In genomic region chr8:9975898-9976611, GRCm38 (mm10) we compare ENCODE assay signal across 8 mouse cellular contexts. TPM values are rescaled to one million over a fixed set of nuclear protein-coding genes. Genes with fewer than 3 reads are reported as not detected.
A peak's percentile ranks its signal among the peaks of the same experiment; 100 is the strongest.
DNase-seq lines count a peak whose midpoint lies in the region; ATAC-seq lines count a peak whose summit lies in the region.

No protein-coding gene starts in this region.

- peaks cover 4% of the 10 kb centered on the region; the same call in 1 of the 2 replicates for H3K36me3 ChIP-seq in hindbrain, embryonic 11.5 days (ENCODE audit: control insufficient read depth, insufficient read depth, low read length)

- H3K4me3 ChIP-seq in hindbrain, embryonic 11.5 days (ENCODE audit: low read depth, low read length): peak overlapping the region; percentile 65

- peak overlapping the region; percentile 60 for H3K4me2 ChIP-seq in hindbrain, embryonic 11.5 days (replicated peaks; ENCODE audit: low read depth, low read length)

- peak overlapping the region; percentile 10; the same call in 1 of the 2 replicates for H3K27ac ChIP-seq in hindbrain, embryonic 11.5 days (ENCODE audit: low read depth, low read length)

- peak overlapping the region; percentile 71; the same call in 1 of the 2 replicates for H3K9ac ChIP-seq in hindbrain, embryonic 11.5 days (ENCODE audit: low read depth, low read length)

- under 1% methylated on average over 47 of the region's 47 CpGs for WGBS in hindbrain, embryonic 11.5 days

- DNase-seq in Muller cell, postnatal 12 days (ENCODE audit: inconsistent ontology term): peak; percentile 99
- peak; percentile 99 for DNase-seq in cerebellum, adult 9-11 months
- DNase-seq in frontal cortex, adult 2 months (ENCODE audit: extremely low spot score in 1 of 2, low spot score in 1 of 2): peak; percentile 97 to 99
- peak; percentile 99 for DNase-seq in hindbrain, embryonic 11.5 days (ENCODE audit: low spot score)
- peak; percentile 97 to 99 for DNase-seq in layer of hippocampus, postnatal 10 days (ENCODE audit: low spot score in 2 of 2)
- DNase-seq in lung, postnatal 10 days: peak; percentile 98
- DNase-seq in ovary, postnatal 36 days (ENCODE audit: low spot score): peak; percentile 99
- DNase-seq in thymus, postnatal 25 days: peak; percentile 99

- peak; percentile 95 for ATAC-seq in hindbrain, embryonic 11.5 days (ENCODE audit: low FRiP score)

- H3K4me1 ChIP-seq in hindbrain, embryonic 11.5 days (replicated peaks; ENCODE audit: control insufficient read depth, insufficient read depth, low read length): no peaks in the 10 kb centered on the region; the same call in 1 of the 2 replicates

- no peaks in the 10 kb centered on the region for H3K27me3 ChIP-seq in hindbrain, embryonic 11.5 days (ENCODE audit: control insufficient read depth, insufficient read depth, low read length)

- H3K9me3 ChIP-seq in hindbrain, embryonic 11.5 days (ENCODE audit: control insufficient read depth, low read length): no peaks in the 10 kb centered on the region

RNA-seq across cellular contexts. Expression of gene Lig4, which starts 1.4 kb away (rescaled TPM):
- polyA plus RNA-seq in frontal cortex, adult 2 months (2012; rRNA removed): 5.1 and 5.7 TPM in 2 replicates
- 10.6 and 11.4 TPM in 2 replicates for polyA plus RNA-seq in hindbrain, embryonic 11.5 days (2014; fragmentation: Nextera tagmentation; extraction: Ambion mirVana)
- total RNA-seq in layer of hippocampus, postnatal 10 days (2021): 10 to 100 TPM; 11.7 to 12.9 TPM

RNA-seq across cellular contexts. Expression of gene Abhd13, which starts 1.5 kb away (rescaled TPM):
- 14.7 and 14.8 TPM in 2 replicates for polyA plus RNA-seq in frontal cortex, adult 2 months (2012; rRNA removed)
- polyA plus RNA-seq in hindbrain, embryonic 11.5 days (2014; fragmentation: Nextera tagmentation; extraction: Ambion mirVana): 19.8 and 21.0 TPM in 2 replicates
- total RNA-seq in layer of hippocampus, postnatal 10 days (2021): 10 to 100 TPM; 29.4 TPM

RNA-seq across cellular contexts. Expression of gene Tnfsf13b, which starts 30.2 kb away (rescaled TPM):
- polyA plus RNA-seq in frontal cortex, adult 2 months (2012; rRNA removed): 1.4 and 1.6 TPM in 2 replicates
- polyA plus RNA-seq in hindbrain, embryonic 11.5 days (2014; fragmentation: Nextera tagmentation; extraction: Ambion mirVana): 0.36 and 0.47 TPM in 2 replicates
- total RNA-seq in layer of hippocampus, postnatal 10 days (2021): 1 to 10 TPM; 2.6 to 2.8 TPM

Comparison
In these comparisons a context has a peak if more than half of its experiments do, and no peak if none do; other contexts are left out.
1. Peak in every context shown above with its lines: DNase-seq, ATAC-seq, H3K4me3 ChIP-seq and H3K27ac ChIP-seq.